Mouse (Mus musculus) cerebellum, adult 2 months (tissue): Measurements from ENCODE around the gene Pard3b.

ENCODE experiments used
- CTCF ChIP-seq: fragments of 200-500 bp; IDR thresholded peaks from 2 replicates; pipeline ENCODE4 v1.5.1; 2011; ENCODE audit warnings: low read depth, mild to moderate bottlenecking, control low read depth, low read length, moderate library complexity, borderline replicate concordance; ENCODE audit not compliant: insufficient read depth
- POLR2A ChIP-seq: fragments of 200-500 bp; IDR thresholded peaks from 2 replicates; pipeline ENCODE4 v1.6.1; 2011; ENCODE audit warnings: low read length, control low read depth, borderline replicate concordance; ENCODE audit not compliant: insufficient read depth

- TF ChIP-seq CTCF (no peak), POLR2A (no peak)
Observed at GRCm38 (mm10) chr1:62334196-62334595, 695.6 kb downstream of the Pard3b start.
